Mouse (Mus musculus): ENCODE data around the gene Tbc1d22a.

DNA sequence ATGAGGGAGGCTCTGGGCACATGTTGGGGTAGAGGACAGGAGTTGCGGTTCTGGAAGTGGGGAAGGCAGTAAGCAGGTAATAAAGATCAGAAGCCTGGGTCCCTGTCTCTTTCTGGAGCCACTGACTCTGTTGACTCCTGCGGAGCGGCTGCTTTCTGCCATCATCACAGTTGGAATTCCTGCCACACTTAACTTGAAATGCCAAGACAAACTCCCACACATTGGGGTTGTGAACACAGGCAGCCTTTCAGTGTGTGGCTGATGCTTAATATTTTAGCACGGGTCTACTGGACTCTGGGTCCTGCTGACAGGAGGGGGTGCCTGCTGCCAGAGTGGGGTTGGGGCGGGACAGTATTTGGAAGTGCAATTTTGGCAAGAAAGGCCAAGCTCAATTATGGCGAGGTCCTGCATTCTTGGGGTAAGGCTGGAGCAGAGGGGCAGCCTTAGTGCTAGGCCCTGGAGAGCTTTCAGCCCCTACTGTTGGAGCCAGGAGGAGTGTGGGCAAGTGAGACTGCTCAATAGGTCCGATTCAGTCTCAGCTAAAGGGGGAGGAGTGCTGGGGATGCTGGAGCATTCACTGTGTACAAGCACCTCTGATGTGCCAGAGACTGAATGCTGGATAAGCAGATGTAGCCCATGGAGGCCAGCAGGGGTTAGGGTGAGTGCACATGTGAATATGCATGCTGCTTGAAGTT lies 5.4 kb downstream of the Tbc1d22a start:
- TF ChIP-seq CTCF (IDR thresholded peaks at IDR 0.05; ENCODE audit: extremely low read depth, insufficient read depth, insufficient read length, insufficient replicate concordance) = no peak
- no peak for TF ChIP-seq POLR2A (IDR thresholded peaks at IDR 0.05; ENCODE audit: low read depth, low read length)

Data from spleen, adult 2 months (tissue).